Mouse (Mus musculus) retina, postnatal 7 days (tissue): ENCODE results near the gene Zbtb16.

Experiments
- DNase-seq: peaks from one replicate; pipeline ENCODE4 v3.0.0-alpha.2; 2012; ENCODE audit warnings: low read depth, low spot score

Zbtb16 gene

GRCm38 (mm10) chr9:48710355-48711295 is 125.4 kb downstream of the Zbtb16 start:
- no peak for DNase-seq

- no peak for DNase-seq
Measured at GRCm38 (mm10) chr9:48707824-48708229, 128.2 kb downstream of the Zbtb16 start.

- DNase-seq: no peak
Measured at GRCm38 (mm10) chr9:48707134-48707823, 128.7 kb downstream of the Zbtb16 start.

GRCm38 (mm10) chr9:48701296-48701695 is 134.7 kb downstream of the Zbtb16 start:
- DNase-seq: no peak

- DNase-seq: no peak
Measured at GRCm38 (mm10) chr9:48700871-48701270, 135.2 kb downstream of the Zbtb16 start.

- no peak for DNase-seq
Measured at GRCm38 (mm10) chr9:48697470-48697815, 138.6 kb downstream of the Zbtb16 start.

GRCm38 (mm10) chr9:48696731-48697469 is 139.1 kb downstream of the Zbtb16 start:
- DNase-seq: no peak

- DNase-seq: no peak
Measured at GRCm38 (mm10) chr9:48696330-48696729, 139.7 kb downstream of the Zbtb16 start.

- no peak for DNase-seq
Measured at GRCm38 (mm10) chr9:48695796-48696195, 140.2 kb downstream of the Zbtb16 start.

GRCm38 (mm10) chr9:48694616-48695061 is 141.4 kb downstream of the Zbtb16 start:
- no peak for DNase-seq

- no peak for DNase-seq
Measured at GRCm38 (mm10) chr9:48693696-48694095, 142.3 kb downstream of the Zbtb16 start.

GRCm38 (mm10) chr9:48689718-48689980 is 146.4 kb downstream of the Zbtb16 start:
- DNase-seq: no peak

- no peak for DNase-seq
Measured at GRCm38 (mm10) chr9:48688859-48689717, 146.9 kb downstream of the Zbtb16 start.

GRCm38 (mm10) chr9:48687891-48688290 is 148.1 kb downstream of the Zbtb16 start:
- no peak for DNase-seq

- no peak for DNase-seq
Measured at GRCm38 (mm10) chr9:48685721-48686120, 150.3 kb downstream of the Zbtb16 start.

GRCm38 (mm10) chr9:48684144-48684543 is 151.9 kb downstream of the Zbtb16 start:
- no peak for DNase-seq

GRCm38 (mm10) chr9:48681193-48681592 is 154.8 kb downstream of the Zbtb16 start:
- no peak for DNase-seq

GRCm38 (mm10) chr9:48678426-48679358 is 157.3 kb downstream of the Zbtb16 start:
- no peak for DNase-seq

GRCm38 (mm10) chr9:48675151-48675790 is 160.8 kb downstream of the Zbtb16 start:
- no peak for DNase-seq
